Mouse (Mus musculus) layer of hippocampus, postnatal 14 days (tissue): ENCODE measurements at regions not wholly inside any gene's neighbourhood (a gene's known extent, or its start where the extent isn't known, plus 50 kb on each side); places are given as distances from the start of the nearest gene placed in this dataset.

Experiments
- DNase-seq, 2 experiments: peaks; one replicate each; pipeline ENCODE4 v3.0.0; 2021 to 2022; ENCODE audit warnings: low spot score in 2 of 2, mixed read lengths in 1 of 2

DNA sequence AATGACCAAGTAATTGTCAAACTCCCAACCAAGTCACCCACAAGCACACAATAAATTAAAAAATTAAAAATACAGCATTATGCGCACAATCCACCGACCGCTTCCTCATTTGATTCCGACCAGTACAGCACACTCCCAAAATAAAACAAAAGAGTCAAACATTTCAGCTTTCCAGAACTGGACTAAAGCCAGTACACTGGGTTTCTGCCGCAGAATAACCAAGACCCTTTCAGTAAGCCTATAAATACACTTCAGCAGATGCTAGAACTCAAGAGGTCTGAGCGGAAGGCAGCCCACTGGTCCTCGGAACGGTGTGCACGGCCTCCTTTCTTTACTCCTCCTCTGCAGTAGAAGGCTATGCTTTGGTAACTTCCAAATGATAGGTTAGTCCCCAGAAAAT lies 98.2 kb upstream of the Selenok start:
- DNase-seq, result no peak

DNA sequence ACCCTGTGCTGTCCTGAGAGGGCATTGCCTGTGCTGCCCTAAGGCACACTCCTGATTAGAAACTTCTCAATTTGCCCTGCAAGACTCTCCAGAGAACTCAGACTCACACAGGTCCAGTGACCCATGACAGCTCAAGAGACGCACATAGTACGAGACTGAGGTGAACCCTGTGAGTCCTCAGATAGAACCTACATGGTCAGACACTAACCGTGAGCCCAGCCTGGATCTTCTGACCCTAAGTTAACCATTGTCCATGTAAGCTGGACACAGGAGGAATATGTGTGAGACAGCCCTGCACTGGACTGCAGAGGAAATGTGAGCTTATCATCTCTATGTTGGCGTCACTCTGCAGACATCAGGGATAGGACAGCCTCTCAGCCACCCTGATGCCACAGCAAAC lies 91.4 kb upstream of the Selenok start:
- no peak for DNase-seq

DNA sequence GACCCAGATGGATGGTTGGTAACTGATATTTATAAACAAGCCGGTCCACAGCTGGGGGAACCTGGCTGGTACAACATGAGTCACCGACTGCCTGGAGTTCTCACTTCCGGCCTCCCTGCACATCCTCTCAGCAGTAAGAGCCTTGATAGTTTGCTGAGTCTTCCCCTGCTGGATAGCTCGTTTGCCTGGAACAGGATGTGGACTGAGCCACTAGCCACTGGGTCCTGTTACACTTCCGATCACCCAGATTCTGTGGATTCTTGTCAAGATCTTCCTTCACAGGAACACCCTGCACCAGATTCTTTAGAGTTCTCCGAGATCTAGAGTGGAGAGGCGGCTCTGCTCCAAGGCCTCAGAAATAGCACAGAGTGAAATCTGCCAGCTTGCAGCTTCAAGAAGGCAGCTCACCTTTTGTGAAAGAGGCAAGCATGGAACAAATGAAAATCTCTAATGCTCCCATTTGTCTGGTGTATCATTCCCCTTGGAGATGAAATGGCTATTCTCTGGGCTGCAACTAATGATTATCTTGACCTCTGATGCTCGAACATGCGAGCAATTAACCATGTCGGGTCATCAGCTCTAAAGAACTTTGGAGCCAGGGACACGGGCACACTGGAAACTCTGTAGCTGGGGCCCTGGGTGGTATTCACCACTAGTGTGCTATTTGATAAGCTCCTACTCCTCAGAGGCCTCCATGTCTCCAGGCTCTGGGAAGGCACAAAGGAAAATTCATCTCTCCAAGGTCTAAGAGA lies 90.3 kb upstream of the Selenok start:
- no peak for DNase-seq

DNA sequence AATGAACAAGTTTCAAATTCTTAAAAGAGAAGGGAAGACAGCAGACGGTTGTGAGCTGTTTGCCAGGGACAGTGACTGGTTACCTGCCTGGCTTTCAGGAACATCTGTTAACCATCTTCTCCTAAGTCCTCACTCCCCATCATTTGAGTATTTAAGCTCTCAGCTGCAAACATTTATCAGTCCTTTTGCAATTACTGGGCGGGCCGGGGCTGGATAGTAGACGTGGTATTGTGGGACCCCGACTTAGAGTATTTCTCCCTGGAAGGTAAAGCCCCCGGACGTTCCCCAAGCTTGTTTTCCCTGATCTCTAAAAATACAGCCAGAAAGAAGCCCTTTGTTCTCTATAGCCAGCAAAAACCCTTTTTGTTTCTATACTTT lies 89.7 kb upstream of the Selenok start:
- no peak for DNase-seq

DNA sequence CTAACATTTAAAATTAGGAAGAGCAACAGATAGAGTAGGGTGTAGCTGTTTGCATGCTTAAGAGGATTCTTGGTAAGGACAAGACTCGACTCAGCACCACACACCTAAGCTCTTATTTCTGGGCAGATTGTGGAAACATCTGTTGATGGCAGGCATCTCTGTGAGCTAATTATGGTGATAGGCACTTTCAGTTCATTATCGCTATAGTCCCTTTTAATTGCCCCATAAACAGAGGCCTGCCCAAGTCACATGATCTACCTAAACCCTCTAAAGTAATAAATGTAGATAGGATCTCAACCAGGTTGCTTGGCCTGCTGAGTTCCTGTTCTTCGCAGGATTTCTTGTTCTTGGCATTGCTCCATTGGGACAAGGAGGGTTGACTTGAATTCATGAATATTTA lies 88.8 kb upstream of the Selenok start:
- DNase-seq, result no peak

DNA sequence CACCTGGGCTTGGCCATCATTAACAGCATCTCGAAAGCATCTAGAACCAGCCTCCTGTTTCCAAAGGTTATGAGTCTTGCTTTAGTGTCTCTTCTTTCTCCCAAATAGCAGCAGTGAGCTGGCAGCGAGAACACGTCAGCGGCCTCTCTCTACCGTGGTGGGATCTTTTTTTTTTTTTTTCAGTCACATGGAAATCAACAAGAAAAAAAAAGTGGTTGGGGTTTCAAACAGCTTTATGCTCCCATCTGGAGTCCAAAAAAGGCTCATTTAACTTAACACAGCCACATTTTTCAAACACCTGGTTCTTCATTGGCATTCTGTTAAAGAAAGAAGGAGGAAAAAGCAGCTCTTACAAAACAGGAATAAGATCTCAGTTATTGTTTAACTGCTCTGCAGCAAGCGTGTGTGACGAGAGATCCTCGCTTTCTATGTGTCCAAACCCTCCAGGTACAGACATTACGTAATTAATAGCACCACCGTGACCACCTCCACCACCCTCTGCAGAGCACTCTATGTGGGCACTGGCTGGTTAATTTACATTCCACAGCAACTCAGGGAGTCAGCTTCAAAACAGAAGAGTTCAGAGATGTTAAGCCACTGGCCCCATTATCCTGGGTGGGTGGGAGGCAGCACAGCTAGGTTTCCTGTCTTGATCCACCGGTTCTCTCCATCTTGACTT lies 85.3 kb upstream of the Selenok start:
- DNase-seq, result peak in 1 of 2 experiments; percentile 49

DNA sequence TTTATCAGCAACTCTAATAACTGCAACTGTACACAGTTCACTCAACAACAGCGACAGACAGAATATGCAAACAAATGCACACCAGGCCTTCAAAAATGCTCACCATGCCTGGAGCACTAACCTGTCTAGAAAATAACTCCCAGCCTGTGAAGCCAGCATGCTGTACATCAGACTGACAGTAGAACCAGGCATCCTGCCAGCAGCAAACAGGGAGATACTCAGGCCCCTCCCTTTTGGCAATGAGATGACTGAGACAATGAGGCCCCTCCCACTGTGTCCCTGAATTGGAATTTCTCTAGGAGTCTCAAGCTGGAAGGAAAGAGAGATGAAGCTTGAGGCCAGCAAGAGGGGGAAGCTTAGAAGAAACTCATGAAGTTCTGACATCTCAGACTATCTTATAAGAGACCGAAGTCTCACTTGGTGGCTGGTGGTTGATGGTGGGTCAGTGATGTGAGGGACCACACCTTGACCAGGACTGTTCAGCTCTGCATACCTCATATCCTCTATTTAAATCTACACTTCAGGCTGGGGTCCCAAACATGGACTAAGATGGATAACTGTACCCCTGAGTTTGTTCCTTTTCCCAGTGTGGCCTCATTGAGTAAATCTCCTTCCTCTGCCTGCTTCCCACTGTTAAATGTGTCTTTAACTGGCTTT lies 72.6 kb upstream of the Selenok start:
- DNase-seq, result peak in 1 of 2 experiments; percentile 48

DNA sequence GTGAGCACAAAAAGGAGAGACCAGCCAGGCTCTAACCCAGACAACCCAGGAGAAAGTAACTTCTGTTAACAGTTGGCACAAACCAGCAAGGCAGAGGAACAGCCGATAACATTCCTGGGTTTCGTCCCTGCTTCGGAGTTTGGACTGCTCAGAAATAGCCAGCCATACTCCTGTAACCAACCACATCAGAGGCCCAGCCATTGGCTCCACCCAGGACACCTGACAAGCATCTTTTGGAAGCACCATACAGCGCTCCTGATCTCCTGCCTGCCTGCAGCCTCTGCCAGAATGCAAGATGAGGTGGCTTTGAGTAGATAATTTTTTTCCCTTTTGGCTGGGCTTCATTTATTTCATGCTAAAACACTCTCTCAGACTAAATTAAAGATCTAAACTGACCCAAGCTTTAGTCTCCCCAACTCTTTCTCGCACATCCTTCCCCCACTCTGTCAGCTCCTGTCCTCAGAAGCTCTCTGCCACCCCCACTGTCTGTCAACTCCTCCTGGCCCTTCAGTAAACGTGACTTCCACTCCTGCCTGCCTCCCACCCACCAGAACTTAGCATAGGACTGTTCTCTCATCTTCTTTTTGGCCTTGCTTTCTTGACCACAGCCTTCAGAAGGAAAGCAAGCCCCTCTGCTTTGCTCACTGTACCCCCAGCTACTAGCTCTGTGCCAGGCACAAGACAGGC lies 72.0 kb upstream of the Selenok start:
- no peak for DNase-seq

DNA sequence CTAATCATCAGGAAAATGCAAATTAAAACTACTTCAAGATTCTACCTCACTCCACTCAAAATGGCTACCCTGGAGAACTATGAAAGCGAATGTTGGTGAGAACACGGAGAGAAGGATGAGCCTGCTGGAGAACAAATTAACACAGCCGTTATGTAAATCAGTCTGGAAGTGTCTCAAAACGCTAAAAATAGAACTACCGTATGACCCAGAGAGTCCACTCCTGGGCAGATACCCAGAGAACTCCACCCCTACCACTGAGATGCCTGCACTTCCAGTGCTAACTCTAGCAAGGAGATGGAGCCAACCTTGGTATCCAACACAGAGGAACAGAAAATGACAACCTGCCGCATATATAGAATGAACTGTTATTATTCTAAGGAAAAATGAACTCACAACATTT lies 67.2 kb upstream of the Selenok start:
- no peak for DNase-seq

DNA sequence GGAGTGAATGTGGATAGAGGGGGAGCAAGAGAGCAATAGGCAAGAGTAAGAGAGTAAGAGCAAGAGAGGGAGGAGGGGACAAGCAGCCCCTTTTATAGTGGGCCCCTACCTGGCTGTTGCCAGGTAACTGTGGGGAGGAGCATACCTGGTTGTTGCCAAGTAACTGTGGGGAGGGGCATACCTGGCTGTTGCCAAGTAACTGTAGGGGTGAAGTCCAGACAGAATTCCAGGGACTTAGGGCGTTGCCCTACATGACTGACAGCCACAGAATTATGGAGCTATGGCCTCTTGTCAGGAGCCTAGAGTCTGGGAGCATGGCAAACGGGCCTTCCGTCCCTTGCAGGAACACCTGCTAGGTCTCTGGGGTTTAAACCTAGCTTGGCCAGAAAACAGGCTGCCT lies 64.5 kb upstream of the Selenok start:
- no peak for DNase-seq

DNA sequence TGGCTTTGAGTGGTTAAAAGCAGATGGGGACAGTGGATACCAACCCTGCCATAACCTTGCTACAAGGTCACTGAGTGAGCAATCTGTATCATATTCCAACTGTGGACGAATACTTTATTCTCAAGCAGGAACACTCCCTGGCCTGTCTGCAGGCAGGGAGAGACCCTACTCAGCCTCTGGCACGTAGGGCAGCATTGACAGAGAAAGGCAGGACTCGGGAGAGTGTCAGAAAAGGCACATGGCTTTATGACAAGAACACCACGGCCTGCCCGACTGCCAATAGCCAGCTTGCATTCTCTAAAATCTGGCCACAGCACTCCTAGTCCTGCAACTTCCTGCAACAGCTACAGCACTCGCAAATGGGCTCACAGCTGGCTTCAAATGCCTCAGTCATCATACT lies 63.3 kb upstream of the Selenok start:
- no peak for DNase-seq

DNA sequence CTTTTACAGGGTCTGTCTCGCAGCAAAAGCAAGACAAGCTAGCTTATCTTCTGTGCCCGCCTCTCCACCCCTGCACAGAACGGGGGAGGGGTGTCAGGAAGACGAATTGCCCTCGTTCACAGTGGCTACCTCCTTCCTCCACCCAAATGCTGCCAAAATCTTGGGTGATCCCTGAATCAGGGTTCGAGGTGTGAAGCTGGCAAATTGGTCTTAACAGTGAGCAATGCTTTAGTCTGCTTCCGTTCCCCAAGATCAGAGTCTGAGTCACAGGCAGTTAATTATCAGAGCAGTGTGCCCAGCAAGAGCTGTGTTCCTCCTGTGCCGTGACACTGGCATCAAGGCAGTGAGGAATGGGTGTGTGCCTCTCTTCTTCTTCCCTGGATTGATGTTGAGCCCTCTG lies 58.4 kb upstream of the Selenok start:
- no peak for DNase-seq
